Mouse (Mus musculus): ENCODE results near the gene Pou3f1.

DNA sequence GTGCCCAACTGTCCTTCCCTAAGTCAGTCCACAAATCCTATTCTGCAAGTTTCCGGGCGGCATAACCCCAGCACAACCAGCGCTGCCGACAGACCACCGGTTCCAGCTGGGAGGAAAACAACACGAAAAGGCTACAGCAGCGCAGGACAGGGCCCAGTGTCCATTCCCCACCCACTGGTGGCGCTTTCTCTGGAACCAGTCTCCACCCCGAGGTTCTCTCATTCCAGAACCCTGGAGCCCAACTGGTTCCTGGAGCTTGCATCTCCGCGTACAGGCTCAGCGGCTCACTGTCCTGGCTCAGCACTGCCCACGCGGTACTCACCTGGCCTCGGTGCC lies at the start of gene Pou3f1:
- TF ChIP-seq CTCF (IDR thresholded peaks at IDR 0.05) (peak; percentile 3; the same call in 1 of the 2 replicates), POLR2A (IDR thresholded peaks at IDR 0.05; ENCODE audit: insufficient read depth, low read depth, low read length) (no peak)
